Mouse (Mus musculus): ENCODE measurements around the gene Tceal9. TPM values are rescaled to one million over a fixed set of nuclear protein-coding genes. Genes with fewer than 3 reads are reported as not detected.
"Not testable (repeated sequence)": the region's sequence is repeated elsewhere in the genome, so short reads cannot be mapped to it uniquely, and the experiment has no call there.

The Tceal9 gene
- total and polyA plus RNA-seq, 3 experiments, result 6.3 to 25.6 (median 22.6) TPM

GRCm38 (mm10) chrX:136267720-136268119 is 22.8 kb downstream of the Tceal9 start:
- no peak overlapping the region for H3K9ac ChIP-seq (ENCODE audit: low read depth, low read length)
- H3K4me1 ChIP-seq (ENCODE audit: control insufficient read depth, insufficient read depth, low read length), result no peaks in the 10 kb centered on the region; the same call in 1 of the 2 replicates
- no peak for TF ChIP-seq CTCF (IDR thresholded peaks at IDR 0.05)
- no peak for TF ChIP-seq EP300 (IDR thresholded peaks at IDR 0.05; ENCODE audit: insufficient read depth, low read depth, low read length)
- TF ChIP-seq POLR2A (IDR thresholded peaks at IDR 0.05; ENCODE audit: insufficient read depth, low read depth, low read length), result no peak
- no peak overlapping the region for H3K27ac ChIP-seq
- 54% methylated on average over 5 of the region's 5 CpGs for WGBS
- intact Hi-C loops (cut with DNase I), result no loop called here
- H3K4me3 ChIP-seq, result no peak overlapping the region
- DNase-seq, result no peak
- H3K36me3 ChIP-seq (ENCODE audit: control insufficient read depth, insufficient read depth, low read length), result no peaks in the 10 kb centered on the region
- no peaks in the 10 kb centered on the region for H3K27me3 ChIP-seq (ENCODE audit: control insufficient read depth, insufficient read depth, low read length)
- H3K79me2 ChIP-seq (replicated peaks; ENCODE audit: control insufficient read depth, insufficient read depth, low read length), result no peaks in the 10 kb centered on the region

GRCm38 (mm10) chrX:136268173-136268572 is 23.3 kb downstream of the Tceal9 start:
- no peak overlapping the region for H3K4me3 ChIP-seq
- H3K9ac ChIP-seq (ENCODE audit: low read depth, low read length), result no peak overlapping the region
- no peak for DNase-seq
- WGBS, result 77% methylated on average over 4 of the region's 4 CpGs
- intact Hi-C loops (cut with DNase I), result no loop called here
- no peaks in the 10 kb centered on the region for H3K36me3 ChIP-seq (ENCODE audit: control insufficient read depth, insufficient read depth, low read length)
- no peaks in the 10 kb centered on the region for H3K27me3 ChIP-seq (ENCODE audit: control insufficient read depth, insufficient read depth, low read length)
- H3K79me2 ChIP-seq (replicated peaks; ENCODE audit: control insufficient read depth, insufficient read depth, low read length), result no peaks in the 10 kb centered on the region
- no peaks in the 10 kb centered on the region; the same call in 1 of the 2 replicates for H3K4me1 ChIP-seq (ENCODE audit: control insufficient read depth, insufficient read depth, low read length)
- no peak for TF ChIP-seq CTCF (IDR thresholded peaks at IDR 0.05)
- no peak for TF ChIP-seq POLR2A (IDR thresholded peaks at IDR 0.05; ENCODE audit: insufficient read depth, low read depth, low read length)
- no peak for TF ChIP-seq EP300 (IDR thresholded peaks at IDR 0.05; ENCODE audit: insufficient read depth, low read depth, low read length)
- H3K27ac ChIP-seq, result no peak overlapping the region

- H3K4me3 ChIP-seq; H3K79me2 ChIP-seq (replicated peaks; ENCODE audit: control insufficient read depth, insufficient read depth, low read length); intact Hi-C loops (cut with DNase I); H3K36me3 ChIP-seq (ENCODE audit: control insufficient read depth, insufficient read depth, low read length); H3K9ac ChIP-seq (ENCODE audit: low read depth, low read length); H3K27me3 ChIP-seq (ENCODE audit: control insufficient read depth, insufficient read depth, low read length); H3K4me1 ChIP-seq (ENCODE audit: control insufficient read depth, insufficient read depth, low read length); H3K27ac ChIP-seq: not testable (repeated sequence)
- DNase-seq, result peak; percentile 47 to 53
- WGBS, result 61% methylated on average over 5 of the region's 30 CpGs
These were observed 25.0 kb downstream of the Tceal9 start, which contains the start of gene Bex3 for GRCm38 (mm10) chrX:136269743-136270392. Gene Bex3, plus strand, starts transcription at chrX:136270253.

GRCm38 (mm10) chrX:136270393-136271111 is 25.7 kb downstream of the Tceal9 start:
- intact Hi-C loops (cut with DNase I); H3K9ac ChIP-seq (ENCODE audit: low read depth, low read length); H3K4me3 ChIP-seq; H3K36me3 ChIP-seq (ENCODE audit: control insufficient read depth, insufficient read depth, low read length); H3K27ac ChIP-seq; DNase-seq; H3K79me2 ChIP-seq (replicated peaks; ENCODE audit: control insufficient read depth, insufficient read depth, low read length); H3K4me1 ChIP-seq (ENCODE audit: control insufficient read depth, insufficient read depth, low read length); H3K27me3 ChIP-seq (ENCODE audit: control insufficient read depth, insufficient read depth, low read length): not testable (repeated sequence)
- WGBS, result 38% methylated on average over 14 of the region's 60 CpGs

- H3K79me2 ChIP-seq (replicated peaks; ENCODE audit: control insufficient read depth, insufficient read depth, low read length), result no peaks in the 10 kb centered on the region
- H3K4me3 ChIP-seq, result no peak overlapping the region
- no peak overlapping the region for H3K9ac ChIP-seq (ENCODE audit: low read depth, low read length)
- H3K36me3 ChIP-seq (ENCODE audit: control insufficient read depth, insufficient read depth, low read length), result no peaks in the 10 kb centered on the region
- H3K4me1 ChIP-seq (ENCODE audit: control insufficient read depth, insufficient read depth, low read length), result no peaks in the 10 kb centered on the region; the same call in 1 of the 2 replicates
- 32% methylated on average over 3 of the region's 3 CpGs for WGBS
- intact Hi-C loops (cut with DNase I), result no loop called here
- no peaks in the 10 kb centered on the region for H3K27me3 ChIP-seq (ENCODE audit: control insufficient read depth, insufficient read depth, low read length)
- H3K27ac ChIP-seq, result no peak overlapping the region
- no peak for DNase-seq
- TF ChIP-seq CTCF (IDR thresholded peaks at IDR 0.05) (no peak), POLR2A (IDR thresholded peaks at IDR 0.05; ENCODE audit: insufficient read depth, low read depth, low read length) (no peak), EP300 (IDR thresholded peaks at IDR 0.05; ENCODE audit: insufficient read depth, low read depth, low read length) (no peak)
These were observed 29.7 kb downstream of the Tceal9 start for GRCm38 (mm10) chrX:136274542-136274941.

GRCm38 (mm10) chrX:136275386-136275785 is 30.5 kb downstream of the Tceal9 start:
- intact Hi-C loops (cut with DNase I), result no loop called here
- no peak overlapping the region for H3K4me3 ChIP-seq
- H3K27ac ChIP-seq, result no peak overlapping the region
- 56% methylated on average over 3 of the region's 3 CpGs for WGBS
- H3K36me3 ChIP-seq (ENCODE audit: control insufficient read depth, insufficient read depth, low read length), result no peaks in the 10 kb centered on the region
- no peak for TF ChIP-seq EP300 (IDR thresholded peaks at IDR 0.05; ENCODE audit: insufficient read depth, low read depth, low read length)
- no peak for TF ChIP-seq POLR2A (IDR thresholded peaks at IDR 0.05; ENCODE audit: insufficient read depth, low read depth, low read length)
- TF ChIP-seq CTCF (IDR thresholded peaks at IDR 0.05), result no peak
- DNase-seq, result no peak
- no peak overlapping the region for H3K9ac ChIP-seq (ENCODE audit: low read depth, low read length)
- no peaks in the 10 kb centered on the region; the same call in 1 of the 2 replicates for H3K4me1 ChIP-seq (ENCODE audit: control insufficient read depth, insufficient read depth, low read length)
- H3K79me2 ChIP-seq (replicated peaks; ENCODE audit: control insufficient read depth, insufficient read depth, low read length), result no peaks in the 10 kb centered on the region
- H3K27me3 ChIP-seq (ENCODE audit: control insufficient read depth, insufficient read depth, low read length), result no peaks in the 10 kb centered on the region

Data from heart, adult 2 months (tissue).